Mouse (Mus musculus) stomach, postnatal 0 days (tissue): ENCODE measurements around the gene Ptgir.

Source experiments
- CTCF ChIP-seq: IDR thresholded peaks from 2 replicates; pipeline ENCODE4 v1.5.1; 2016; ENCODE audit warnings: antibody characterized with exemption, low read depth, mild to moderate bottlenecking, moderate library complexity
- EP300 ChIP-seq: optimal IDR thresholded peaks from 2 replicates; pipeline ENCODE3; 2016; ENCODE audit warnings: antibody characterized with exemption

GRCm38 (mm10) chr7:16959539-16960187 is 53.4 kb downstream of the Ptgir start, which contains the start of gene Pnmal1:
- TF ChIP-seq CTCF (no peak), EP300 (no peak)
